Mouse (Mus musculus): ENCODE data around the gene Exo1. TPM values are rescaled to one million over a fixed set of nuclear protein-coding genes. Genes with fewer than 3 reads are reported as not detected.
A peak's percentile ranks its signal among the peaks of the same experiment; 100 is the strongest.

The Exo1 gene
- 28.7 and 32.7 TPM in 2 replicates for polyA plus RNA-seq (2015; fragmentation: Nextera tagmentation; extraction: Ambion mirVana)

- peaks cover 8% of the 10 kb centered on the region for H3K4me1 ChIP-seq (ENCODE audit: control insufficient read depth, insufficient read depth, low read length)
- WGBS, result under 1% methylated on average over 66 of the region's 66 CpGs
- peak within 1 kb of the TSS; percentile 62 for H3K4me3 ChIP-seq (ENCODE audit: low read length)
These were observed at the start of gene Exo1 for GRCm38 (mm10) chr1:175880453-175881296. Gene Exo1, plus strand, starts transcription at chr1:175880581.

DNA sequence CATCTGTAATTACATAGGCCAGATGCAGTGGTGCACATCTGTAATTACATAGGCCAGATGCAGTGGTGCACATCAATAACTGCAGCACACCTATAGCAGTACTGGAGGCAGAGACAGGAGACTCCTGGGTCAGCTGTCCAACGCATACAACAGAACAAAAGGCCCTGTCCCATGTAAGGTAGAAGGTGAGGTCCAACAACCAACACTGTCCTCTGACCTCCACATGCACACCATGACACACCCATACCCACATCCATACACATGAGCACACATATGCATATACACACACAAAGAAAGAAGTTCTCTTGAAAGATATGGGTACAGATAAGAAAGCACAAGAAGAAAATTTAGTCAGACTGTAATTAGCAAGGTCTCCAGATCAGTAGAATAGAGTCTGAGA lies 24.9 kb upstream of the Exo1 start:
- Histone ChIP-seq H3K4me3 (ENCODE audit: low read length) (no peak overlapping the region), H3K4me1 (ENCODE audit: control insufficient read depth, insufficient read depth, low read length) (0 out of 2 replicates have a peak, but pooled peaks cover 3% of the 10 kb centered on the region), H3K27ac (ENCODE audit: low read length) (no peak overlapping the region), H3K27me3 (ENCODE audit: control insufficient read depth, insufficient read depth, low read length) (no peaks in the 10 kb centered on the region), H3K9me3 (replicated peaks; ENCODE audit: control insufficient read depth, low read length) (no peaks in the 10 kb centered on the region), H3K9ac (ENCODE audit: low read length) (no peak overlapping the region), H3K4me2 (ENCODE audit: low read depth, low read length) (no peak overlapping the region), H3K36me3 (ENCODE audit: control insufficient read depth, insufficient read depth) (no peaks in the 10 kb centered on the region)
- 68% methylated on average over 1 of the region's 1 CpGs for WGBS
- no peak for ATAC-seq (replicated peaks; ENCODE audit: extremely low read depth, insufficient read depth, low FRiP score)

More at GRCm38 (mm10) chr1:175880453-175881296, at the start of gene Exo1:
- Histone ChIP-seq H3K36me3 (ENCODE audit: control insufficient read depth, insufficient read depth) (peaks cover 4% of the 10 kb centered on the region; the same call in 1 of the 2 replicates), H3K9me3 (replicated peaks; ENCODE audit: control insufficient read depth, low read length) (no peaks in the 10 kb centered on the region), H3K9ac (ENCODE audit: low read length) (peak within 1 kb of the TSS; percentile 80), H3K27ac (ENCODE audit: low read length) (peak within 1 kb of the TSS; percentile 81), H3K4me2 (ENCODE audit: low read depth, low read length) (peak within 1 kb of the TSS; percentile 91), H3K27me3 (ENCODE audit: control insufficient read depth, insufficient read depth, low read length) (no peaks in the 10 kb centered on the region)
- ATAC-seq (replicated peaks; ENCODE audit: extremely low read depth, insufficient read depth, low FRiP score), result peak; percentile 94

DNA sequence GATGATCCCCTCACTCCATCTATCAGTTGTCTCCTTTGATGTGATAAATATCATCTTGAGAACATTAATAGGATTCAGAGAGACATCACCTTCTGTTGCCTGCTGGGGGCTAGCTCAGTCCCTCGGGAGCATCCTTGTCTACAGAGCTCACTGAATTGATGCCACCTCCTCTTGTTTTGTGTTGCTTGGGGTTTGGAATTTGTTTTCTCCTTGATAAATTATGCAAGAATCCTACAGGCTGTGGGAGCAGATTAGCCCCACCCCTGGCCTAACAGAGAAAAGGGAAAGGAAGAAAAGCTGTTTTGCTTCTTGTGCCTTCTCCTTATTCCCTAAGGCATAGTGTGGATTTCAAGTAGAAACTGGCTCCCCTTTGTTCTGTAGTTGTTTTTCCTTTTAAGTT lies 13.3 kb upstream of the Exo1 start:
- no peak overlapping the region for H3K4me3 ChIP-seq (ENCODE audit: low read length)
- H3K9ac ChIP-seq (ENCODE audit: low read length), result no peak overlapping the region
- no peaks in the 10 kb centered on the region for H3K36me3 ChIP-seq (ENCODE audit: control insufficient read depth, insufficient read depth)
- WGBS, result 51% methylated on average over 1 of the region's 1 CpGs
- no peak for ATAC-seq (replicated peaks; ENCODE audit: extremely low read depth, insufficient read depth, low FRiP score)
- H3K4me1 ChIP-seq (ENCODE audit: control insufficient read depth, insufficient read depth, low read length), result no peaks in the 10 kb centered on the region
- no peak overlapping the region for H3K27ac ChIP-seq (ENCODE audit: low read length)
- no peaks in the 10 kb centered on the region for H3K9me3 ChIP-seq (replicated peaks; ENCODE audit: control insufficient read depth, low read length)
- H3K4me2 ChIP-seq (ENCODE audit: low read depth, low read length), result no peak overlapping the region
- H3K27me3 ChIP-seq (ENCODE audit: control insufficient read depth, insufficient read depth, low read length), result no peaks in the 10 kb centered on the region

DNA sequence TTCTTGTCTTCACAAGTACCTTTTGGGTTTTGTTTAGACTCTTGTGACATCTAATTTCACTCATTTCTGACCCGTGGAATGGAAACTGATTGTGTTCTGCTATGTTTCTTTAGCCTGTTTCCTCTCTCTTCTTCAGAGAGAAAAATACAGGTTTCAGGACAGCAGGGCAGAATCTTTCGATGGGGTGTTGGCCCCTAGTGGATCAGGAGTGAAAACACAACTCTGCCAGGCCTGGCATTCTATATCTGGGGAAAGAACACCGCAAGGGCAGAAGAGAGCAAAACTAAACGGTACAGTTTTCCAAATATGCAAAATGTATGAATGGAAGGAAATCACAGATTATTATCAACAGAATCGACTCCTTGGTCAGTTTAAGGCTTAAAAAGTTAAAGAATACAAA lies 12.8 kb upstream of the Exo1 start:
- no peak overlapping the region for H3K9ac ChIP-seq (ENCODE audit: low read length)
- no peaks in the 10 kb centered on the region for H3K36me3 ChIP-seq (ENCODE audit: control insufficient read depth, insufficient read depth)
- WGBS, result 15% methylated on average over 5 of the region's 5 CpGs
- no peaks in the 10 kb centered on the region for H3K9me3 ChIP-seq (replicated peaks; ENCODE audit: control insufficient read depth, low read length)
- no peaks in the 10 kb centered on the region for H3K4me1 ChIP-seq (ENCODE audit: control insufficient read depth, insufficient read depth, low read length)
- no peak overlapping the region for H3K4me2 ChIP-seq (ENCODE audit: low read depth, low read length)
- H3K4me3 ChIP-seq (ENCODE audit: low read length), result no peak overlapping the region
- H3K27me3 ChIP-seq (ENCODE audit: control insufficient read depth, insufficient read depth, low read length), result no peaks in the 10 kb centered on the region
- ATAC-seq (replicated peaks; ENCODE audit: extremely low read depth, insufficient read depth, low FRiP score), result no peak
- no peak overlapping the region for H3K27ac ChIP-seq (ENCODE audit: low read length)

DNA sequence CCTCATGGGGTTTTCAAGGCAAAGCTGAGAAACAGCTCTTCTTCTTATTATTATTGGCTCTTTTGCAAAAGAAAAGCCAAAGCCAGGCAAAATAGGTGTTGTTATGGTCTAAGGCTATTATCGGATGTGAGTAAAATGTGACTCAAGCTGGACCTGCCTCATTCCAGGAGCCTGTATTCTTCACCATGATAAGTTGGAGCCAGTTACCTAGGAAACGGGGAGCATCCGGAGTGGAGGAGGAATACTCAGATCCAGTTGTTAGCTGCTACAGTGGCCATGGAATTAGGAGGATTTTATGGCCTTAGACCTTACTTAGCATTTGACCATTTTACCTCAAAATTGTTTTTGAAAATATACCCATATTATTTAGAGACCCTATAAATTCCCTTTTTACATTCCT lies 9.7 kb upstream of the Exo1 start:
- Histone ChIP-seq H3K9me3 (replicated peaks; ENCODE audit: control insufficient read depth, low read length) (no peaks in the 10 kb centered on the region), H3K36me3 (ENCODE audit: control insufficient read depth, insufficient read depth) (no peaks in the 10 kb centered on the region), H3K4me1 (ENCODE audit: control insufficient read depth, insufficient read depth, low read length) (no peaks in the 10 kb centered on the region), H3K4me3 (ENCODE audit: low read length) (no peak overlapping the region), H3K27me3 (ENCODE audit: control insufficient read depth, insufficient read depth, low read length) (no peaks in the 10 kb centered on the region), H3K4me2 (ENCODE audit: low read depth, low read length) (no peak overlapping the region), H3K9ac (ENCODE audit: low read length) (no peak overlapping the region), H3K27ac (ENCODE audit: low read length) (no peak overlapping the region)
- no peak for ATAC-seq (replicated peaks; ENCODE audit: extremely low read depth, insufficient read depth, low FRiP score)
- 81% methylated on average over 3 of the region's 3 CpGs for WGBS

DNA sequence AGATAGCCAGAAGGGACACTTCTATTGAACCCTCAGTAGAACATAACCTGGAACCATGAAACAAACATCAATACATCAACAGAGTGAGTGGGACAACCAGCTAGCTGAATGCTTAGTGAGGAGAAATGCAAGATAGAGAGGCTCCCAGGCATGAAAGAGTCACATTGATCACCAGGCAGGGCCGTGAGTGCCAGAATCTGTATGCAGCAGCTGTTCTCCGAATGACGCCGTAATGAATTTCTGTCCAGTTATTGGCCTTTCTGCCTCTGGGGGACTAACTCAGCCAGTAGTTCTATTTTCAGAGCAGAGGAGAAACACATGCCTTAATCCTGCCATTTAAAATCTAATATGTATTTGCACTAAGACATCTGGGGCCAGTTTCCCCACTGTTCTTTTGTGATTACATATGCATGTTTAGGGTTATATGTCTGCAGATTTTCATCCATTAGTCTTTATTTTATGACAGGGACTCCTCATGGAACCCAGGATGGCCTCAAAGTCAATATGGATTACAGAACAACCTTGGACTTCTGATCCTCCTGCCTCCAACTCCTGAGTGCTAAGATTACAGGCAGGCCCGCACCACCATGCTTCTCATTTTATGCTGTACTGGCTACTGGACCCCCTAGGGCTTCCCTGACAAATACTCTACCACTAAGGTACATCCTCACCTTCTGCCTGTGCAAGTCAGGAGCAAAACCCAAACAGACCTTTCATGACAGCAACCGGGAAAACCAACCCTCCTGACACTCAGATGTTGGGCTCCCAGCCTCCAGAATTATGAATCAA lies 8.2 kb upstream of the Exo1 start:
- ATAC-seq (replicated peaks; ENCODE audit: extremely low read depth, insufficient read depth, low FRiP score), result no peak
- no peak overlapping the region for H3K27ac ChIP-seq (ENCODE audit: low read length)
- WGBS, result 81% methylated on average over 6 of the region's 6 CpGs
- no peaks in the 10 kb centered on the region for H3K36me3 ChIP-seq (ENCODE audit: control insufficient read depth, insufficient read depth)
- no peak overlapping the region for H3K4me2 ChIP-seq (ENCODE audit: low read depth, low read length)
- no peaks in the 10 kb centered on the region for H3K9me3 ChIP-seq (replicated peaks; ENCODE audit: control insufficient read depth, low read length)
- H3K27me3 ChIP-seq (ENCODE audit: control insufficient read depth, insufficient read depth, low read length), result no peaks in the 10 kb centered on the region
- H3K9ac ChIP-seq (ENCODE audit: low read length), result no peak overlapping the region
- no peak overlapping the region for H3K4me3 ChIP-seq (ENCODE audit: low read length)
- H3K4me1 ChIP-seq (ENCODE audit: control insufficient read depth, insufficient read depth, low read length), result no peaks in the 10 kb centered on the region

- 68% methylated on average over 3 of the region's 3 CpGs for WGBS
- no peak overlapping the region for H3K4me3 ChIP-seq (ENCODE audit: low read length)
- H3K36me3 ChIP-seq (ENCODE audit: control insufficient read depth, insufficient read depth), result peaks cover 19% of the 10 kb centered on the region
- peaks cover 8% of the 10 kb centered on the region for H3K4me1 ChIP-seq (ENCODE audit: control insufficient read depth, insufficient read depth, low read length)
- no peaks in the 10 kb centered on the region for H3K27me3 ChIP-seq (ENCODE audit: control insufficient read depth, insufficient read depth, low read length)
- H3K9ac ChIP-seq (ENCODE audit: low read length), result no peak overlapping the region
- no peak overlapping the region for H3K4me2 ChIP-seq (ENCODE audit: low read depth, low read length)
- H3K9me3 ChIP-seq (replicated peaks; ENCODE audit: control insufficient read depth, low read length), result no peaks in the 10 kb centered on the region
- ATAC-seq (replicated peaks; ENCODE audit: extremely low read depth, insufficient read depth, low FRiP score), result no peak
- no peak overlapping the region for H3K27ac ChIP-seq (ENCODE audit: low read length)
These were observed 3.0 kb downstream of the Exo1 start for GRCm38 (mm10) chr1:175883398-175883797.

- Histone ChIP-seq H3K36me3 (ENCODE audit: control insufficient read depth, insufficient read depth) (peaks cover 20% of the 10 kb centered on the region), H3K4me3 (ENCODE audit: low read length) (no peak overlapping the region), H3K27ac (ENCODE audit: low read length) (no peak overlapping the region), H3K4me1 (ENCODE audit: control insufficient read depth, insufficient read depth, low read length) (no peaks in the 10 kb centered on the region), H3K9ac (ENCODE audit: low read length) (no peak overlapping the region), H3K27me3 (ENCODE audit: control insufficient read depth, insufficient read depth, low read length) (no peaks in the 10 kb centered on the region), H3K9me3 (replicated peaks; ENCODE audit: control insufficient read depth, low read length) (no peaks in the 10 kb centered on the region), H3K4me2 (ENCODE audit: low read depth, low read length) (no peak overlapping the region)
- WGBS, result 87% methylated on average over 6 of the region's 6 CpGs
- ATAC-seq (replicated peaks; ENCODE audit: extremely low read depth, insufficient read depth, low FRiP score), result no peak
These were observed 12.9 kb downstream of the Exo1 start for GRCm38 (mm10) chr1:175893263-175893662.

- ATAC-seq (replicated peaks; ENCODE audit: extremely low read depth, insufficient read depth, low FRiP score), result no peak
- Histone ChIP-seq H3K9ac (ENCODE audit: low read length) (no peak overlapping the region), H3K4me2 (ENCODE audit: low read depth, low read length) (no peak overlapping the region), H3K4me1 (ENCODE audit: control insufficient read depth, insufficient read depth, low read length) (no peaks in the 10 kb centered on the region), H3K27me3 (ENCODE audit: control insufficient read depth, insufficient read depth, low read length) (no peaks in the 10 kb centered on the region), H3K36me3 (ENCODE audit: control insufficient read depth, insufficient read depth) (peaks cover 16% of the 10 kb centered on the region), H3K4me3 (ENCODE audit: low read length) (no peak overlapping the region), H3K9me3 (replicated peaks; ENCODE audit: control insufficient read depth, low read length) (no peaks in the 10 kb centered on the region), H3K27ac (ENCODE audit: low read length) (no peak overlapping the region)
- 90% methylated on average over 12 of the region's 12 CpGs for WGBS
These were observed 13.3 kb downstream of the Exo1 start for GRCm38 (mm10) chr1:175893726-175894125.
